Mouse (Mus musculus) CH12.LX (cell line): ENCODE results near the gene Dennd1a. TPM values are rescaled to one million over a fixed set of nuclear protein-coding genes. Genes with fewer than 3 reads are reported as not detected.

ENCODE experiments used
- DNase-seq: peaks from one replicate; pipeline ENCODE4 v3.0.0-alpha.2; 2013; ENCODE audit errors: extremely low read depth
- H3K27ac ChIP-seq: 2 replicates; pipeline ENCODE4 v1.5.1; 2012; ENCODE audit warnings: low read depth, mild to moderate bottlenecking, control low read depth, moderate library complexity; ENCODE audit not compliant: insufficient read depth
- H3K27me3 ChIP-seq: replicated peaks from 2 replicates; pipeline ENCODE3; 2012; ENCODE audit warnings: inconsistent platforms
- H3K36me3 ChIP-seq, 2 experiments: replicated peaks in 1 of 2; 2 replicates each; pipeline versions ENCODE3 to v1.6.1; 2012; ENCODE audit warnings: inconsistent platforms in 1 of 2, low read length in 1 of 2, mild to moderate bottlenecking in 1 of 2, mixed read lengths in 1 of 2, moderate library complexity in 1 of 2; ENCODE audit not compliant: control insufficient read depth in 1 of 2, insufficient read depth in 1 of 2
- H3K4me1 ChIP-seq, 2 experiments: 2 replicates each; pipeline ENCODE4 v1.6.1; 2012; ENCODE audit warnings: inconsistent platforms in 1 of 2, moderate library complexity in 1 of 2; ENCODE audit not compliant: insufficient read depth in 2 of 2, control insufficient read depth in 1 of 2
- H3K4me2 ChIP-seq: 2 replicates; pipeline ENCODE4 v1.6.1; 2012; ENCODE audit warnings: low read depth, mild to moderate bottlenecking, control low read depth; ENCODE audit not compliant: poor library complexity, insufficient read depth, severe bottlenecking
- H3K4me3 ChIP-seq, 3 experiments: fragments of 150-350 bp in 1 of 3; sonication (generic) in 1 of 3; replicated peaks in 1 of 3; 2 replicates each; pipeline versions ENCODE3 to v1.5.1; 2011 to 2012; ENCODE audit warnings: low read depth in 2 of 3, low read length in 2 of 3, mild to moderate bottlenecking in 2 of 3, moderate library complexity in 2 of 3, control low read depth in 1 of 3, improper control_type of control experiment in 1 of 3, inconsistent platforms in 1 of 3, mixed read lengths in 1 of 3; ENCODE audit not compliant: poor library complexity in 1 of 3
- H3K79me2 ChIP-seq: replicated peaks from 2 replicates; pipeline ENCODE4 v1.6.1; 2012; ENCODE audit warnings: mild to moderate bottlenecking, moderate library complexity; ENCODE audit not compliant: control insufficient read depth, poor library complexity, insufficient read depth, severe bottlenecking; ENCODE audit errors: extremely low read depth
- H3K9ac ChIP-seq: 2 replicates; pipeline ENCODE4 v1.6.1; 2012; ENCODE audit warnings: low read depth, mild to moderate bottlenecking, control low read depth, moderate library complexity; ENCODE audit not compliant: insufficient read depth
- H3K9me3 ChIP-seq: replicated peaks from 2 replicates; pipeline ENCODE3; 2012; ENCODE audit warnings: low read length, inconsistent platforms, mixed read lengths
- BHLHE40 ChIP-seq: IDR thresholded peaks from 2 replicates; pipeline ENCODE4 v1.6.1; 2011; ENCODE audit warnings: mild to moderate bottlenecking, low read depth, low read length, improper control_type of control experiment
- CHD1 ChIP-seq: IDR thresholded peaks from 2 replicates; pipeline ENCODE4 v1.6.1; 2012; ENCODE audit warnings: low read depth, low read length, improper control_type of control experiment, inconsistent platforms
- CHD2 ChIP-seq: IDR thresholded peaks from 2 replicates; pipeline ENCODE4 v1.6.1; 2011; ENCODE audit warnings: low read length, improper control_type of control experiment
- CTCF ChIP-seq, 2 experiments: IDR thresholded peaks in 1 of 2; conservative IDR thresholded peaks in 1 of 2; 2 replicates each; pipeline ENCODE4 v1.5.1; 2011 to 2012; ENCODE audit warnings: low read depth in 2 of 2, low read length in 2 of 2, improper control_type of control experiment in 1 of 2, inconsistent platforms in 1 of 2, mild to moderate bottlenecking in 1 of 2, moderate library complexity in 1 of 2
- E2F4 ChIP-seq: IDR thresholded peaks from 2 replicates; pipeline ENCODE4 v1.6.1; 2011; ENCODE audit warnings: low read depth, low read length, improper control_type of control experiment; ENCODE audit not compliant: insufficient replicate concordance
- GABPA ChIP-seq: IDR thresholded peaks from 2 replicates; pipeline ENCODE4 v1.6.1; 2012; ENCODE audit warnings: low read depth, low read length, improper control_type of control experiment, inconsistent platforms; ENCODE audit not compliant: insufficient replicate concordance
- HCFC1 ChIP-seq: IDR thresholded peaks from 2 replicates; pipeline ENCODE4 v1.6.1; 2012; ENCODE audit warnings: low read depth, mild to moderate bottlenecking, inconsistent platforms, low read length, improper control_type of control experiment
- JUND ChIP-seq: conservative IDR thresholded peaks from 2 replicates; pipeline ENCODE4 v1.6.1; 2011; ENCODE audit warnings: low read depth, low read length, improper control_type of control experiment
- MAZ ChIP-seq: IDR thresholded peaks from 2 replicates; pipeline ENCODE4 v1.6.1; 2012; ENCODE audit warnings: low read depth, mild to moderate bottlenecking, inconsistent platforms, low read length, improper control_type of control experiment, moderate library complexity
- MEF2A ChIP-seq: IDR thresholded peaks from 2 replicates; pipeline ENCODE4 v1.6.1; 2014; ENCODE audit warnings: low read depth, mild to moderate bottlenecking, inconsistent platforms, low read length, improper control_type of control experiment, borderline replicate concordance
- MXI1 ChIP-seq: IDR thresholded peaks from 2 replicates; pipeline ENCODE4 v1.6.1; 2011; ENCODE audit warnings: mild to moderate bottlenecking, low read depth, low read length, improper control_type of control experiment
- MYC ChIP-seq: IDR thresholded peaks from 2 replicates; pipeline ENCODE4 v1.6.1; 2011; ENCODE audit warnings: low read depth, mild to moderate bottlenecking, improper control_type of control experiment, low read length
- NRF1 ChIP-seq: IDR thresholded peaks from 2 replicates; pipeline ENCODE4 v1.6.1; 2014; ENCODE audit warnings: low read depth, mild to moderate bottlenecking, inconsistent platforms, low read length, improper control_type of control experiment, moderate library complexity
- TBP ChIP-seq: conservative IDR thresholded peaks from 2 replicates; pipeline ENCODE4 v1.6.1; 2011; ENCODE audit warnings: low read depth, low read length, improper control_type of control experiment
- TCF12 ChIP-seq: IDR thresholded peaks from 2 replicates; pipeline ENCODE4 v1.6.1; 2014; ENCODE audit warnings: low read depth, mild to moderate bottlenecking, inconsistent platforms, low read length, improper control_type of control experiment
- USF2 ChIP-seq: conservative IDR thresholded peaks from 2 replicates; pipeline ENCODE4 v1.6.1; 2011; ENCODE audit warnings: low read depth, low read length, improper control_type of control experiment
- ZNF384 ChIP-seq: IDR thresholded peaks from 2 replicates; pipeline ENCODE4 v1.6.1; 2012; ENCODE audit warnings: low read depth, low read length, improper control_type of control experiment, inconsistent platforms
- dilution Hi-C: fragments of 300-500 bp; cut with MboI; formaldehyde crosslinking; loops from 2 replicates; pipeline ENCODE4 v1.14.3; 2020; ENCODE audit warnings: low sequenced_read_pairs; ENCODE audit not compliant: extremely low pct_unique_long_range_greater_than_20kb, extremely low pct_ligation_motif_present
- in situ Hi-C: fragments of 300-500 bp; cut with MboI; formaldehyde crosslinking; loops from 3 replicates; pipeline ENCODE4 v1.14.3; 2019; ENCODE audit warnings: low sequenced_read_pairs, low pct_ligation_motif_present, low pct_unique_long_range_greater_than_20kb, mixed read lengths
- polyA plus RNA-seq: library from polyadenylated mRNA; unstranded; fragments of >175 nt; gene quantifications from 2 replicates; pipeline ENCODE4 v1.2.1, GENCODE M21; 2012; ENCODE audit warnings: low read depth; ENCODE audit not compliant: insufficient read length
- total RNA-seq, 2 experiments: library from RNA; depleted of rRNA; stranded (reverse); fragments of 300-350 nt in 1 of 2; fragments of >200 nt in 1 of 2; gene quantifications; 2 replicates each; pipeline ENCODE4 v1.2.3; 2012 to 2014

Dennd1a gene
- total and polyA plus RNA-seq, 3 experiments, result 2.7 to 7.3 (median 4.3) TPM

DNA sequence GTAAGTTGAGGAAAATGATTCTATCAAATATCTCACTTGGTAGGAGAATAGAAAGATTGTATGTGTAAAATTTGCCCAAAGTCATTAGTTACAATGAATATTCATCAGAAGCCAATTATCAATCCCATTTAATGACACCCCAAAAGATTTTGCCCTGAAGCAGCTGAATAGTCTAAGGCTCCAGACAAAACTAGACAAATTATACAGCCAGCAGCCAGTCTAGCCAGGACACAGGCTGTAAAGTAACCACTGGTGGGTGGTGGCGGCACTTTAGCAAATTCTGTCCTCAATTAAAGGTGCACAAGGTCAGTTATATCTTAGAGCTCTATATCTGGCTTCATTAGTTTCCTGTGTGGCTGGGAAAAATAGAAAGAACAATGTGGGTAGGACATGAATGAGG is 280.0 kb downstream of the Dennd1a start:
- 0 out of 4 replicates have a peak, but pooled peaks cover 3 to 4% of the 10 kb centered on the region in 2 experiments for H3K4me1 ChIP-seq
- no peaks in the 10 kb centered on the region for H3K9me3 ChIP-seq
- no peak for TF ChIP-seq NRF1
- TF ChIP-seq JUND, result no peak
- TF ChIP-seq MAZ, result no peak
- no peak for TF ChIP-seq BHLHE40
- no peak for TF ChIP-seq ZNF384
- no peak for TF ChIP-seq GABPA
- TF ChIP-seq MXI1, result no peak
- no peak for TF ChIP-seq TBP
- TF ChIP-seq MEF2A, result no peak
- TF ChIP-seq CTCF (conservative IDR thresholded peaks at IDR 0.05 in 1 of 2, IDR thresholded peaks at IDR 0.05 in 1 of 2; ENCODE audit: low read depth in 2 of 2, low read length in 2 of 2), result no peak
- no peak for TF ChIP-seq HCFC1
- TF ChIP-seq CHD1, result no peak
- no peak for TF ChIP-seq E2F4
- TF ChIP-seq MYC, result no peak
- TF ChIP-seq, all 38 proteins: peak for 0
- H3K4me3 ChIP-seq, result no peak overlapping the region
- in situ Hi-C loops (no loop called here), dilution Hi-C loops (no loop called here)
- H3K9ac ChIP-seq, result no peak overlapping the region
- peaks cover 0 to 8% of the 10 kb centered on the region in 2 experiments for H3K36me3 ChIP-seq
- no peak overlapping the region for H3K4me2 ChIP-seq
- no peak overlapping the region for H3K27ac ChIP-seq
- no peaks in the 10 kb centered on the region for H3K27me3 ChIP-seq
- DNase-seq, result no peak
- no peaks in the 10 kb centered on the region for H3K79me2 ChIP-seq

DNA sequence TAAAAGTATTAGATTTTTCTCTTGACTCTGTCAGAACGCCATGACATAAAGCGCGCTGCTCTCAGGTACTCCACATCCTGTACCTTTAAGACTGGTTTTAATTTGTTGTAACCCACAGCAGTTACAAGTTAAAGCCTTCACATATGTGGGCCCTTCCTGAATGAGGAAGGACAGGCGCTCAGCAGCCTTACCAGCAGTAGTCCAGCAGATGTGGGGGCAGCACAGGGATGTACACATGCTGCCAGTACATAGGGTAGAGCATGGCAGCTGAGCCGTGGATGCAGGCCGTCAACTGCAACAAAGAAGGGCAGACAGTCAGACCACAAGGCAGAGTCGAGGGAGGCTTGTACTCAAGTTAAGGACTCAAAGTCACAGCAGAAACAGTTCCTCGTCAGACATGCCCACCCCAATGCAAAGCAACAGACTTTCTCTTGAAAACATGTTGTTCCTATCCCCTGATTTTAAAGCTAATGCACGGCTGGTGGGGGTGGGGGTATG is 284.0 kb downstream of the Dennd1a start:
- no peak overlapping the region for H3K4me3 ChIP-seq
- no peak for DNase-seq
- dilution Hi-C loops (no loop called here), in situ Hi-C loops (no loop called here)
- TF ChIP-seq E2F4 (no peak), TCF12 (no peak), USF2 (no peak), TBP (no peak), CHD2 (no peak), MEF2A (no peak)
- no peaks in the 10 kb centered on the region for H3K79me2 ChIP-seq
- H3K27ac ChIP-seq, result no peak overlapping the region
- H3K36me3 ChIP-seq, result peaks cover 0 to 23% of the 10 kb centered on the region in 2 experiments
- H3K4me2 ChIP-seq, result no peak overlapping the region
- H3K4me1 ChIP-seq, result 0 out of 4 replicates have a peak, but pooled peaks cover 0 to 3% of the 10 kb centered on the region in 2 experiments
- H3K9ac ChIP-seq, result no peak overlapping the region
- no peaks in the 10 kb centered on the region for H3K9me3 ChIP-seq
- no peaks in the 10 kb centered on the region for H3K27me3 ChIP-seq
